Mouse (Mus musculus): Measurements from ENCODE around the gene Gm11009. TPM values are rescaled to one million over a fixed set of nuclear protein-coding genes. Genes with fewer than 3 reads are reported as not detected.
"Not testable (repeated sequence)": the region's sequence is repeated elsewhere in the genome, so short reads cannot be mapped to it uniquely, and the experiment has no call there.

Gm11009 gene
- total RNA-seq (2015), result not detected in 2 replicates
- not detected in 2 replicates for total RNA-seq (2017)

DNA sequence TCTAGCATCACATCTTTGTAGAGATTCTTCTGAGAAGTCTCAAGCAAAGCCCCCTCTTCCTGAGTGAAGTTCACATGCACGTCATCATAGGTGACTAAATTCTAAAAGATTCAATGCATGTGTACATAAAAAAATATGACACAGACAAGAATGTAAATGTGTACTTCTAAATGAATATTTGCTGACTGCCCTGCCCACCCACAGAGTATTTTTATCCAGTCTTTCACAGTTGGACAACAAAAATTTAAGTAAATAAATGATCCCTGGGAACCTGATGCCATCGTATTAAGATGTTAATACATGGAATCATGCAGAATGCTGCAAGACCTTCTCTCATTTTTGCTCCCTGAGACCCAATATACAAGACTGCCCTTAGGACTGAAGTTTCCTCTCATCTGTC lies at the start of gene Gm11009:
Gene Gm11009 (minus strand): TSS at position 101 of the 400 bp plus-strand sequence.
- not testable (repeated sequence) for ATAC-seq (ENCODE audit: poor library complexity, severe bottlenecking)

Other genes with a start within 250 kb of the Gm11009 start
- 0.23 TPM in 1 of 2 replicates, not detected in the other for gene Gm2004, start 169.7 kb downstream of the Gm11009 start, total RNA-seq (2015)
- 0.18 and 0.41 TPM in 2 replicates for gene Gm2004, start 169.7 kb downstream of the Gm11009 start, total RNA-seq (2017)
- 1.5 and 2.1 TPM in 2 replicates for gene 2210418O10Rik, start 92.9 kb downstream of the Gm11009 start, total RNA-seq (2015)
- gene 2210418O10Rik, start 92.9 kb downstream of the Gm11009 start, total RNA-seq (2017), result 2.3 and 3.7 TPM in 2 replicates
- 0.71 TPM in 1 of 2 replicates, not detected in the other for gene Gm14435, start 104.1 kb upstream of the Gm11009 start, total RNA-seq (2015)
- gene Gm14435, start 104.1 kb upstream of the Gm11009 start, total RNA-seq (2017), result 1.9 TPM in 1 of 2 replicates, not detected in the other
- not detected in 2 replicates for gene Gm14434, start 167.3 kb upstream of the Gm11009 start, total RNA-seq (2015)
- 9.0 and 19.8 TPM in 2 replicates for gene Gm14434, start 167.3 kb upstream of the Gm11009 start, total RNA-seq (2017)
- gene Zfp967, start 201.6 kb upstream of the Gm11009 start, total RNA-seq (2015), result 0.98 TPM in 1 of 2 replicates, not detected in the other
- not detected in 2 replicates for gene Zfp967, start 201.6 kb upstream of the Gm11009 start, total RNA-seq (2017)

Data from megakaryocyte, adult 5-6 weeks (primary cell).